Mouse (Mus musculus): ENCODE data around the gene Fgfr2. TPM values are rescaled to one million over a fixed set of nuclear protein-coding genes. Genes with fewer than 3 reads are reported as not detected.
"Not testable (repeated sequence)": the region's sequence is repeated elsewhere in the genome, so short reads cannot be mapped to it uniquely, and the experiment has no call there.

Gene Fgfr2
- polyA plus RNA-seq, 1 experiment from 2014 or later: 104 TPM

DNA sequence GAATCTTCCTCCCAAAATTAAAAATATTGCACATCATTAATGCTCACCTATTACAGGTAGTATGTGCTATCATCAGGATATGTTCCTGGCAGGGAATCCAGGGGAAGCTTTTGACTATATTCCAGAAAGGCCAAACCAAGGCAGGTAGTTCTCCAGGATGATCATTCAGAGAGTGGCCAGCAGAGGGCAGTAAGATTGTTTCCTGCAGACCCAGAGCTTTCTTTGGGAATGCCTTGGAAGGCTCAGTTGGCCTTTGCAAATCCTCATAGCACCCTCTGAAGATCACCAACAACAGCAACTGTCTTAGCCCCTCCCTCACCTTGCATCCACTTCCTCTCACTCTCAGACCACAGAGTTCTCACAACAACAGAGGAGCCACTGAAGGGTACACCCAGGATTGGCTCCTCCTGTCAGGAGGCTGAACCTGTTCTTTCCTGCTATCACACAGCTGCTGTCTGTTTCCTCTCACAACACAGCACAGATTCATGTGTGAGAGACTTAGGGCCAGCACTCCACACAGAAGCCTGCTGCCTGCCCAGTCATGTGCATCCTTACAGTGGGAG is 2068.3 kb downstream of the Fgfr2 start:
- Histone ChIP-seq H3K4me1 (no peaks in the 10 kb centered on the region), H3K9me3 (no peaks in the 10 kb centered on the region), H3K27ac (no peak overlapping the region), H3K4me2 (no peak overlapping the region), H3K27me3 (replicated peaks) (no peaks in the 10 kb centered on the region), H3K4me3 (replicated peaks) (no peak overlapping the region), H3K9ac (no peak overlapping the region), H3K36me3 (no peaks in the 10 kb centered on the region)
- no peak for ATAC-seq (ENCODE audit: insufficient read depth, low FRiP score, low read depth)

DNA sequence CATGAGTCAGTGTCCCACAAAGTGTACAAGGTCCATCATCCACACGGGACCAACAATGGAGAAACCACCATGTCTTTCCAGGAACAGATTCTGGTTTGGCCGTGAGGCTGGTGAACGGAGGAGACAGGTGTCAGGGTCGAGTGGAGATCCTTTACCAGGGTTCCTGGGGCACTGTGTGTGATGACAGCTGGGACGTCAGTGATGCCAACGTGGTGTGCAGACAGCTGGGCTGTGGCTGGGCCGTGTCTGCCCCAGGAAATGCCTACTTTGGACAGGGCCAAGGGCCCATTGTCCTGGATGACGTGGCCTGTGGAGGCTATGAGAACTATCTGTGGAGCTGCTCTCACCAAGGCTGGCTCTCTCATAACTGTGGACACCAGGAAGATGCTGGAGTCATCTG is 2073.3 kb downstream of the Fgfr2 start:
- 85% methylated on average over 8 of the region's 8 CpGs for WGBS
- H3K4me1 ChIP-seq: not testable (repeated sequence)

DNA sequence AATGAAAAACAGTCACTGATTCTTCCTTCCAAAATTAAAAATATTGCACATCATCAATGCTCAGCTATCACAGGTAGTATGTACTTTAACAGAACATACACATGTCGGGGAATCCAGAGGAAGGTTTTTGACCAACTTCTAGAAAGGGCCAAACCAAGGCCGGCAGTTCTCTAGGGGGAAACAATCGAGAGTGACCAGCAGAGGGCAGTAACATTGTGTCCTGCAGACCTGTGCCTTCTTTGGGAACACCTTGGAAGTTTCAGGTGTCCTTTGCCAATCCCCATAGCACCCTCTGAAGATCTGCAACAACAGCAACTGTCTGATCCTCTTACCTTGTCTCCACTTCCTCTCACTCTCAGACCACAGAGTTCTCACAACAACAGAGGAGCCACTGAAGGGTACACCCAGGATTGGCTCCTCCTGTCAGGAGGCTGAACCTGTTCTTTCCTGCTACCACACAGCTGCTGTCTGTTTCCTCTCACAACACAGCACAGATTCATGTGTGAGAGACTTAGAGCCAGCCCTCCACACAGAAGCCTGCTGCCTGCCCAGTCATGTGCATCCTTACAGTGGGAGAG is 2077.8 kb downstream of the Fgfr2 start:
- H3K9me3 ChIP-seq; H3K27ac ChIP-seq; H3K4me3 ChIP-seq (replicated peaks); H3K4me2 ChIP-seq; H3K9ac ChIP-seq; H3K27me3 ChIP-seq (replicated peaks); H3K36me3 ChIP-seq; ATAC-seq (ENCODE audit: insufficient read depth, low FRiP score, low read depth); H3K4me1 ChIP-seq: not testable (repeated sequence)
- 29% methylated on average over 3 of the region's 3 CpGs for WGBS

More for the DNA sequence above, 2073.3 kb downstream of the Fgfr2 start:
- not testable (repeated sequence) for H3K9me3 ChIP-seq; H3K27me3 ChIP-seq (replicated peaks); H3K4me3 ChIP-seq (replicated peaks); H3K4me2 ChIP-seq; H3K9ac ChIP-seq; H3K36me3 ChIP-seq; H3K27ac ChIP-seq; ATAC-seq (ENCODE audit: insufficient read depth, low FRiP score, low read depth)

DNA sequence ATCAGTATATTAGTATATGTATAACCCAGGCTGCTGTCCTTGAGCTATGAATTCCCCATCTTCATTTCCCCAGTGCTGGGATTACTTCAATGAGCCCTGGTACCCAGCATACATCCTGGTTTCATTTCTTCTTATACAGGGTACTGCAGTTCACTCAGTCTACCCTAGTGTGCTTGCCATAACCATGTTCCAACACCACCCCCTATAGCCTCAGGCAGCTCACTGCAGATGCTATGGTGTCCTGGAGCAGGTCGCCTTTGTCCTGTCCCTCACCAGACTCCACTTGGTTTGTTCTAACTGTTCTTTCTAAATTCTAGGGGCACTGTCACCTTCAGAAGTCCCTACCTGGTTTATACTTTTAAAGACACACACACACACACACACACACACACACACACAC is 2080.5 kb downstream of the Fgfr2 start:
- H3K4me2 ChIP-seq: no peak overlapping the region
- no peak overlapping the region for H3K27ac ChIP-seq
- H3K4me3 ChIP-seq (replicated peaks): no peak overlapping the region
- no peak overlapping the region for H3K9ac ChIP-seq
- H3K4me1 ChIP-seq: no peaks in the 10 kb centered on the region
- WGBS: 59% methylated on average over 1 of the region's 1 CpGs
- H3K27me3 ChIP-seq (replicated peaks): no peaks in the 10 kb centered on the region
- no peaks in the 10 kb centered on the region for H3K36me3 ChIP-seq
- ATAC-seq (ENCODE audit: insufficient read depth, low FRiP score, low read depth): no peak
- no peaks in the 10 kb centered on the region for H3K9me3 ChIP-seq

DNA sequence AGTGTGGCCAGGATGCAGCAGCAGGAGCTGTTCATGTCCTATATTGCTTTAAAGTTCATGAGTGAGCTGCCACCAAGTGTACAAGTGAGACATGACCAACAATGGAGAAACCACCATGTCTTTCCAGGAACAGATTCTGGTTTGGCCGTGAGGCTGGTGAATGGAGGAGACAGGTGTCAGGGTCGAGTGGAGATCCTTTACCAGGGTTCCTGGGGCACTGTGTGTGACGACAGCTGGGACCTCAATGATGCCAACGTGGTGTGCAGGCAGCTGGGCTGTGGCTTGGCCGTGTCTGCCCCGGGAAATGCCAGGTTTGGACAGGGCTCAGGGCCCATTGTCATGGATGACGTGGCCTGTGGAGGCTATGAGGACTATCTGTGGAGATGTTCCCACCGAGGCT is 2082.4 kb downstream of the Fgfr2 start:
- H3K4me1 ChIP-seq; ATAC-seq (ENCODE audit: insufficient read depth, low FRiP score, low read depth); H3K27ac ChIP-seq; H3K9ac ChIP-seq; H3K4me2 ChIP-seq; H3K27me3 ChIP-seq (replicated peaks); H3K36me3 ChIP-seq; H3K9me3 ChIP-seq; H3K4me3 ChIP-seq (replicated peaks): not testable (repeated sequence)
- WGBS: 82% methylated on average over 8 of the region's 8 CpGs

DNA sequence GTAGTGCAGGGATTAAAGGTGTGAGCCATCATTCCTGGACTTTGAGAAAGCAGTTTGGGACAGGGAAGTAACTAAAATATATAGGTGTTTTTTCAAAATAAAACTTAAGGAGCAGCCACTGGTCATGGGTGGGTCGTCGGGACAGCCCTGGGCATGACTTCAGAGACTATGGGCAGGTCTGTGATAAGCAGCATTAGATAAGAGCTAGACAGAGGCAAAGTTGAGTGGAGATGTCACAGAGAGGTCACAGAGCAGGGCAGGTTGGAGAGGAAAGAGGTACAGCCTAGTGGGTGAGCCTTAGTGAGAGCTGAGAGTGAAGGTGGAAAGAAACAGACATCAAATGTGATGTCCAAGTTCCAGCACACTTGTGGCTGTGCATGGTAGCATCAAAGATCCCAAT is 2086.1 kb downstream of the Fgfr2 start:
- Histone ChIP-seq H3K27me3 (replicated peaks) (no peaks in the 10 kb centered on the region), H3K4me2 (no peak overlapping the region), H3K9ac (no peak overlapping the region), H3K36me3 (no peaks in the 10 kb centered on the region), H3K4me1 (no peaks in the 10 kb centered on the region), H3K4me3 (replicated peaks) (no peak overlapping the region), H3K27ac (no peak overlapping the region), H3K9me3 (no peaks in the 10 kb centered on the region)
- ATAC-seq (ENCODE audit: insufficient read depth, low FRiP score, low read depth): no peak
- WGBS: 51% methylated on average over 2 of the region's 2 CpGs

DNA sequence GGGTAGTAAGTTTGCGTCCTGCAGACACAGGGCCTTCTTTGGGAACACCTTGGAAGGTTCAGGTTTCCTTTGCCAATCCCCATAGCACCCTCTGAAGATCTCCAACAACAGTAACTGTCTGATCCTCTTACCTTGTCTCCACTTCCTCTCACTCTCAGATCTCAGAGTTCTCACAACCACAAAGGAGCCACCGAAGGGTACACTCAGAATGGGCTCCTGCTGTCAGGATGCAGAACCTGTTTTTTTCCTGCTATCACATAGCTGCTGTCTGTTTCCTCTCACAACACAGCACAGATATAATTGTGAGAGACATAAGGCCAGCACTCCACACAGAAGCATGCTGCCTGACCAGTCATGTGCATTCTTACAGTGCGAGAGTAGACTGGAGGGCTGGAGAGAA is 2086.8 kb downstream of the Fgfr2 start:
- WGBS: 75% methylated on average over 3 of the region's 3 CpGs
- H3K9me3 ChIP-seq: no peaks in the 10 kb centered on the region
- no peak for ATAC-seq (ENCODE audit: insufficient read depth, low FRiP score, low read depth)
- H3K27me3 ChIP-seq (replicated peaks): no peaks in the 10 kb centered on the region
- no peak overlapping the region for H3K4me2 ChIP-seq
- H3K4me3 ChIP-seq (replicated peaks): no peak overlapping the region
- H3K27ac ChIP-seq: no peak overlapping the region
- H3K9ac ChIP-seq: no peak overlapping the region
- H3K36me3 ChIP-seq: no peaks in the 10 kb centered on the region
- H3K4me1 ChIP-seq: no peaks in the 10 kb centered on the region

DNA sequence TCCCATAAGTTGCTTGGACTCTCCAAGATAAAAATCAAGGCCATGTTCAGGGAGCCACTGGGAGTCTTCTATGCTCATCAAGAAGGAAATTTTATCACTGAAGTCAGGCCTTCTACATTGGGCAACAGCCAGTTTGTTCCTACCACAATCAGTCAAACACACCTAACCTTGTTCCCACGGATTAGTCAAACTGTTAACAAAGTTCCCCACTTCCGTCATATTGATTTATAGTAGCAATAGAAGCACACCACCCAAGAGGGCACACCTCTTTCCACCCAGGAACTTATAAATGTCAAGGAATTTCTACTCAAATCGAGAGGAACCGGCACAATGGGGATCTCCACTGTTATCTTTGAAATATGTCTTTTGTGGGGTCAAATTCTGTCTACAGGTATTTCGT is 2091.4 kb downstream of the Fgfr2 start, which contains the start of gene Dmbt1:
Gene Dmbt1 (plus strand): TSS at position 299 of the 400 bp plus-strand sequence.
- no peak within 1 kb of the TSS for H3K4me2 ChIP-seq
- WGBS: 52% methylated on average over 5 of the region's 5 CpGs
- H3K27me3 ChIP-seq (replicated peaks): no peaks in the 10 kb centered on the region
- ATAC-seq (ENCODE audit: insufficient read depth, low FRiP score, low read depth): no peak
- H3K4me3 ChIP-seq (replicated peaks): 0 out of 2 replicates have a peak within 1 kb of the TSS, but pooled peaks have one; percentile 6
- no peak within 1 kb of the TSS for H3K9ac ChIP-seq
- no peak within 1 kb of the TSS for H3K27ac ChIP-seq
- H3K36me3 ChIP-seq: no peaks in the 10 kb centered on the region
- H3K4me1 ChIP-seq: no peaks in the 10 kb centered on the region
- no peaks in the 10 kb centered on the region for H3K9me3 ChIP-seq

DNA sequence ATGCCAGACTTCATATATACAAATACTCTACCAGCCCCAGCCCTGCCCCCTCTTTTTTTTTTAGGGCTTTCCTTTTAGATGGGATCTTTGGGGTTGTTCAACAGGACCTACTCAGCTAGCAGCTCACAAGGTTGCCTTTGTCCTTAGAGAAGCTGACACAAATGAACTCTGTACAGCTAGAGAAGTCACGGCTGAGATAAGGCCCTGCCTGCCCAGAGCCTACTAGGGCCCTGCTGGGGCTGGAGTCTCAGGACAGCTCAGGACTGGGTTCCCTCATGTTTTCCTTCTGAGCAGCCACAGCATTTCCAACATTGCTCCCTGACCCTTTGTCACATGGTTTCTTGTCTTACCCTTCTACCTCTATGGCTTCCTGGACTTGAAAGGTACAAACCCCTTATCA is 2095.6 kb downstream of the Fgfr2 start:
- H3K4me3 ChIP-seq (replicated peaks): no peak overlapping the region
- H3K4me1 ChIP-seq: no peaks in the 10 kb centered on the region
- ATAC-seq (ENCODE audit: insufficient read depth, low FRiP score, low read depth): peak; percentile 73
- H3K27ac ChIP-seq: no peak overlapping the region
- no peaks in the 10 kb centered on the region for H3K36me3 ChIP-seq
- WGBS: 63% methylated on average over 1 of the region's 1 CpGs
- no peak overlapping the region for H3K4me2 ChIP-seq
- H3K9ac ChIP-seq: no peak overlapping the region
- no peaks in the 10 kb centered on the region for H3K9me3 ChIP-seq
- no peaks in the 10 kb centered on the region for H3K27me3 ChIP-seq (replicated peaks)

DNA sequence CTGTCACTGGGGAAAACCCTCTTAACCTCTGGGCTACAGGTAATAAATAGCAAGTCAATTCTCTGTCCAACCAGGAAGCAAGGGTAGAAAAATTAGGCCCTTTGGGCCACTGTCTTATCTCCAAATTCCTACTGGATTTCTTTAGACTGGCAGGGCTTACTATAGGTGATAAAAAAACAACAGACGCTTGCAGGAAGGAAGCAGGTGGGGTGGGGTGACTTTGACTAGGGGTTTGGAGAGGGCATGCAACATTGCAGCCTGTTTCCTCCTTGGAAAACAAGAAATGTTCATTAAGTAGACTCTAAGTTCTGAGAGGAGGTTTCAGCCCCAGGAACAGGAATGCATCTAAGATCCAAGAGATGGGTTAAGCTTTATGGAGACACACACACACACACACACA is 2098.3 kb downstream of the Fgfr2 start:
- Histone ChIP-seq H3K4me1 (no peaks in the 10 kb centered on the region), H3K36me3 (no peaks in the 10 kb centered on the region), H3K27me3 (replicated peaks) (no peaks in the 10 kb centered on the region), H3K4me3 (replicated peaks) (no peak overlapping the region), H3K4me2 (no peak overlapping the region), H3K27ac (0 out of 2 replicates have a peak overlapping the region, but pooled peaks have one; percentile 4), H3K9me3 (no peaks in the 10 kb centered on the region), H3K9ac (no peak overlapping the region)
- 30% methylated on average over 1 of the region's 1 CpGs for WGBS
- ATAC-seq (ENCODE audit: insufficient read depth, low FRiP score, low read depth): 0 out of 2 replicates have a peak, but pooled peaks have one; percentile 14

DNA sequence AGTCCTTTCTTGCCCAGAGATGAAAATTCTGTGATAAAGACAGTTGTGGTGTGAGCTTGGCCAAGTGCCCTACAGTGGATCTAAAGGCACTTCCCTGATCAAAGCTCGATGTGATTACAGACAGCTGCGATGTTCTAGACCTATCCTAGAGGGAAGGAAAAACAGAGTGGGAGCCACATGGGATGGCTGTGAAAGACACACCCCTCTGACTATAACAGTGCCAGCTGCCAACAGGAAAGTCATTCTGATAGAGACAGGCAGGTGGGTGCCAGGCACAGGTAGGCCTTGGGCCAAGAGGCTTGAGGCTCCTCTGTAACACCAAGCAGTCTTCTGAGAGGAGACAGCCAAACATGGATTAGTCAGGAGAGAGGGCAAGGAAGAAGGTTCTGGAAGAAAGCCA is 2104.0 kb downstream of the Fgfr2 start:
- Histone ChIP-seq H3K9ac (no peak overlapping the region), H3K27ac (no peak overlapping the region), H3K4me2 (no peak overlapping the region), H3K4me1 (no peaks in the 10 kb centered on the region), H3K27me3 (replicated peaks) (no peaks in the 10 kb centered on the region), H3K9me3 (no peaks in the 10 kb centered on the region), H3K4me3 (replicated peaks) (no peak overlapping the region), H3K36me3 (no peaks in the 10 kb centered on the region)
- 78% methylated on average over 2 of the region's 2 CpGs for WGBS
- ATAC-seq (ENCODE audit: insufficient read depth, low FRiP score, low read depth): no peak

DNA sequence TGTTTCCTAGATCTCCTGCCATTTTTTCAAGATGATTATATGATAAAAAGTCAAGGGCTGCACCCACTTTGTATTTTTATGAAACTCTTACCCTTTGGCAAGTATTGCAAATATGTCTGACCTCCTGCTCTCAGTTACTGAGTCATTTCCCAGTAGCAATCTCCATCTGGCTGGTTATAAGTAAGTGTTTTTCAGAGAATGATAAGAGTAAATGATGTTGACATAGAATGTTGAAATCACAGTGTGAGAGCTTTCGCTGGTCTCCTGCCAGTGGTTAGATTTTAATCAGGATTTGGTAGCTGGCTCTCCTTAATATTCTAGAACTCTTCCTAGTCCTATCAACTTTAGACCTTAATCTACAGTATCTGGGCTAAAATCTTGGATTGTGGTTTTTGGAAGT is 2111.2 kb downstream of the Fgfr2 start:
- no peaks in the 10 kb centered on the region for H3K36me3 ChIP-seq
- H3K9ac ChIP-seq: no peak overlapping the region
- no peak overlapping the region for H3K4me3 ChIP-seq (replicated peaks)
- no peaks in the 10 kb centered on the region for H3K27me3 ChIP-seq (replicated peaks)
- H3K4me1 ChIP-seq: no peaks in the 10 kb centered on the region
- H3K27ac ChIP-seq: no peak overlapping the region
- H3K9me3 ChIP-seq: no peaks in the 10 kb centered on the region
- no peak for ATAC-seq (ENCODE audit: insufficient read depth, low FRiP score, low read depth)
- H3K4me2 ChIP-seq: no peak overlapping the region
- WGBS: 59% methylated on average over 1 of the region's 1 CpGs

DNA sequence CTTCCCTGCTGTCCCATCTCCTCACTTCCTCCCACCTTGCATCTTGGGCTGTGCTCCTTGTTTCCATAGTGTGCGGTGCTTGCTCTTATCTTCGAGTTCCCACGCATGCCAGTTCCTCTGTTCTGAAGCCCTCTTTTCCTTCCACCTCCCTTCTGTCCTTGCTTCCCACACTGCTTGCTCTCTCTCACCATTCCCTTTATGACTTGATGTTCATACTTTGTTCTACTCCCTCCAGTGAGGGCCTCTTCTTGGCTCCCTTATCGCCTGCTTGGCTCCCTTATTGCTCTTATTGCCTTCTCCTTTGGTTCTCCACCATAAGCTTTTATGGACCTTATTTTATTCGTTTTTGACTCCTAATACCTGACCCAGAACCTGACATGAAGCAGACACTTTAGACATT is 2114.0 kb downstream of the Fgfr2 start:
- H3K4me1 ChIP-seq: no peaks in the 10 kb centered on the region
- no peak for ATAC-seq (ENCODE audit: insufficient read depth, low FRiP score, low read depth)
- WGBS: 80% methylated on average over 5 of the region's 5 CpGs
- H3K4me2 ChIP-seq: no peak overlapping the region
- no peaks in the 10 kb centered on the region for H3K27me3 ChIP-seq (replicated peaks)
- no peak overlapping the region for H3K27ac ChIP-seq
- H3K4me3 ChIP-seq (replicated peaks): no peak overlapping the region
- no peak overlapping the region for H3K9ac ChIP-seq
- no peaks in the 10 kb centered on the region for H3K9me3 ChIP-seq
- H3K36me3 ChIP-seq: no peaks in the 10 kb centered on the region
